Mouse (Mus musculus) retina, postnatal 1 day (tissue): ENCODE measurements around the gene Fam19a1.

ENCODE experiments used
- DNase-seq: peaks from one replicate; pipeline ENCODE4 v3.0.0-alpha.2; 2012

Gene Fam19a1

DNA sequence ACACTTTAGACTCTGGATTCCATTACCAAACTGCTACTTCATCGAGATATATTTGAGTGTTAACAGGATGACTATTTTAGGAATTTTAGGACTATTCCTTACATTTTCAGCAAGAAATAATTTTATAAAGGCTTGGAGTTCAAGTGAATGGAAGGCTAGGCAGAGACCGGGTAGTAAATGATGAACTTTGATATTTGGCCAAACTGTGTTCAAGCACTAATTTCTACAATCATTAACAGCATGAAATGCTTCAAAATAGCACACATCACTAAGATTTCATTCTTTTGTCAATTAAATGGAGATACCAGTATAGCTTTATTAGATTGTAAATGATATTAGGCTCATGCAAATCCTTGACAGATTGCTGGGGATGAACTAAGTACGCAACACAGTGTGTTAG is 329.0 kb downstream of the Fam19a1 start:
- no peak for DNase-seq

DNA sequence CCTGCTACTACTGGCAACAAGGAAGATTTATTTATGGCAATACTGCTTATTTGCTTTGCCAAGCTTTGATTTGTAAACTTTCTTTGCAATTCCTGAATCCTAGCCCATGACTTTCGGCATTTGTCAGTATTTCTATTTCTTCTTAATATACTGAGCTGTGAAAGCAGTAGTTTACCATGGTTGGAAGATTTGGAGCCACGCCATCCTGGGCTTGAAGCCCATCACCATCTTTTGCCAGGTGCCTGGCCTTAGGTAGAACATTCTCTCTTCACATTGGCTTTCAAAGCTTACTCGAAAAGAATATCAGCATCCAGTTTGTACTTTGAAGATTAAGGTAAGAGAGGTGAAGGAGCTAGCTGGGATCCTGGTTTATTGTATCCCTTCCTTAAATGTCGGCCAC is 334.5 kb downstream of the Fam19a1 start:
- DNase-seq = no peak

DNA sequence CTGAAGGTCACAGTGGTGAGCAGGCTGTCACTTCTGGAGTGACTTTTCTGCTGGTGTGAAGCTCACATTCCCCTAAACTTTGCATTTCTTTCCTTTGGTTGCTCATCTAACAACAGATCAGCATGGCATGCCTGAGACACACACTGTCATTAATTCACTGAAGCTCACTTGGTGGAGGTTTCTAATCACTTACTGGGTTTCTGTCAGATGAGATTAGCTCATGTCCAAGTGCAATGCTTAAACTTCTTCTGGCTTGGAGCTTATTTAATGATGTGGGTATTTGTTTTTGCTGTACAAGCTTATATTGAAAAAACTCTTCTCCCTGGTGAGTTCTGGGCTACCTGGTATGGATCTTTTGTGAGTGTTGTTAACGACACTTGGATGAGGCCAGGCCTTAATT is 343.3 kb downstream of the Fam19a1 start:
- peak; percentile 54 for DNase-seq

GRCm38 (mm10) chr6:96457590-96458259 is 344.8 kb downstream of the Fam19a1 start:
- DNase-seq = peak; percentile 31

DNA sequence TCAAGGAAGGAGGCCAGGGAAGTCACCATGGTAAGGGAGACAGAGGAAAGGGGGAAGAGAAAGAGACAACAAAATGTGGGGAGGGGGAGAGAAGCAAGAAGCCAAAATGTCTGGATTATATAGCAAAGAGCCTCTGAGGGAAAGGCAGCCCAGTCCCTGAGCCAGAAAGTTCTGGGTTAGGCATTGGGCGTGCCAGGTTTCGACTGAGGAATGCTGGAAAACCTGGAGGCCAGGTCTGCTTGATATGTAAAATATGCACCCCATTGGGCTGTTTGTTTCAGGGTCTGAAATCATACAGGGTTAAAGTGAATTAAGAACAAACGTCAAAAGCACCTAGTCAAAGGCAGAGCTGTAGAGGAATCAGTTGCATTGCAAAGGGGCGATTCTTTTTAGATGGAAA is 346.1 kb downstream of the Fam19a1 start:
- DNase-seq = no peak

DNA sequence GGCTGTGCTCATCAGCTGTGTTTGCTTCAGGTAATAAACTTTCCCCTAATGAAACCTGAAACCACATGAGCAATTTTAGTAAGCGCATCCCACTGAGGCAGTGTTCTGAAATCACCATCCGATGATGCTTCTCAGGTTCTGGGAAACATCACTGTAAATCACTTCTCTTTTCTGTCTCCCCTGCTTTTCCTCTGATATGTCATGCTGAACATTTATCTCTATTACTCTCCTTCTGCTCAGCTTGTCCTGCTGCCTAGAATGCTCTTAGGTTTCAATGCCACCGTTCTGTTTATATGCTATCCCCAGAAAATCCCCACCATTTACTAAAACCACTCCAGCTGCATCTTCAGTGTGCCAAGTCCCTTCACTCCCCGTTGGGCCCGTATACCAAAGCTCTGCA is 386.5 kb downstream of the Fam19a1 start:
- DNase-seq = no peak

- no peak for DNase-seq
Measured at GRCm38 (mm10) chr6:96541600-96541999, 428.6 kb downstream of the Fam19a1 start.

GRCm38 (mm10) chr6:96544832-96545231 is 431.9 kb downstream of the Fam19a1 start:
- peak; percentile 89 for DNase-seq

DNA sequence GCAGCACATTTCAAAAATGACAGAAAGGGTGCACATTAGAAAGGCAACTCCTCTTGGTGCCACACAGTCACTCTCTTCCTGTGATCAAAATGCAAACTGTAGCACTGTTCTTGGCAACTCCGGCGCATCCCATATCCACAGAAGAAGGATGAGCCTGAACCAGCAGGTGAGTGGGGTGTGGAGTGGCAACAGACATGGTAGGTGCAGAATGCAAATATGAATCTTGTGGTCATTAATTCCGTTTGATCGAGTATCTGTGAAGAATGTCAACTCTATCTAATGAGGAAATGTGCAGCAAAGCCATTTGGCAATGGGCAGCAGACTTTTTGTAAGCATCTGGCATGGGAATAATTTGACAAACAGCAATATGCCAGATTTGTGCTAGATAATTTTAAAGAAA is 437.5 kb downstream of the Fam19a1 start:
- no peak for DNase-seq

DNA sequence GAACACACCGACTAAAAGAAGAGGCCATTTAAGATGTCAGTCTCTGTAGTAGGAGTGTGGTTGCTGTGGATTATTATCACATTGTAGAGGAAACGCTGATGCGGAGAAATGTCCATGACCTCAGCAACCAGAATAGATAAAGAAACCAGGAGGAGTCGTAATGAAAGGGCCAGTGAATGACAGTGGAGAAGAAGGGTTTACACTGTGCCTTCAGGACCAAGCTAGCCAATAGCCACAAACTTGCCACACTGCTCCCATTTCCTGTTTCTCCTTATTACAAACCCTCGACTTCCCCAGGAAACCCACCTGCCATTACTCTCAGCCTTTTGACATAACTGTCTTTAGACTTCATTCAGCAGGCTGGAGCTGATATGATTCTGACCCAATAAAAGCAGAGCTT is 465.7 kb downstream of the Fam19a1 start:
- DNase-seq = no peak

DNA sequence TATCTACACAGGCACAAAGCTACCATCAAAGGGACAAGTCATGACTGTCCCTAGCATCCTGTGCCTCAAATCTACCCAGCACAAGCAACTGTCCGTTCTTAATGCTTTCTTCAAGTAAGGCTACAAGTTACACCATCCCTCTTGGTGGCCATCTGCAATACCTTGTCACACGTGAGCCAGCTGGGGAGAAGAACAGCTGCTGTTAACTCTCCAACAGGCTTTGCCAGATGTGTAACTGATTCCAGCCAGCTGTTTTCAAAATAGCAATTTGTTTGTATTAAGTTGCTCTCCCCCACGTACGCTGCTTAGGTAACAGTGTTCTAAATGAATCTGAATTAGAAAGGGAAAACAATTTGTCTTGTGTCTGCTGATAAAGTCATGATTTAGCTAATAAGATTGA is 467.8 kb downstream of the Fam19a1 start:
- no peak for DNase-seq

DNA sequence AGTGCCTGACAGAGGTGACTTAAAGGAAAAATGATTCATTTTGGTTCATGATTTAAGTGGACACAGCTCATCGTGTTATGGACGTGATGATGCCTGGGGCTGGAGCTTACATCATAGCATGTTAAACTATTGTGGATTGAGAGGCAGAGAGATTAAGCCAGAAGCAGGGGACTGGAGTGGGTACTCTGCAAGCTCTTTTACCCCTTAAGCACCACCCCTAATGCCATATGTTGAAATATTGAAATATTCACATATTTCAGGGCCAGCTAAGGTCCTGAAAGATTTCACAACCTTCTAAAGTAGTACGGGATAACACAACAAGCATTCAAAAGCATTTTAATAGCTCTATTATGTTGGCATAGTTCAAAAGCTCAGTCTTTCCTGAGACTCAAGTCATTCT is 468.2 kb downstream of the Fam19a1 start:
- no peak for DNase-seq

DNA sequence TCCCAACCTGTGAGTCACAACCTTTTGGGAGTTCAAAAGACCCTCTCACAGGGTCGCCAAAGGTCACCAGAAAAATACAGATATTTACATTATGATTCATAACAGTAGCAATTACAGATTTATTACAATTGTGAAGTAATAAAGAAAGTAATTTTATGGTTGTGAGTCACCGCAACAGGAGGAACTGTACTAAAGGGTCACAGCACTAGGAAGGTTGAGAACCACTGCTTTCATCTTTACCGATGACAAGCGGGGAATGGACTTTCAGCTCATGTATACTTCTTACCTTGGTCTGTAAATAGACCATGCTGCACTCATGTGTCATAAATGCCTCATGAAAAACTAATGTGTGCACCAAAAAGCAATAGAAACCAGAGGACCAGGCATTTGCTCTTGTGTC is 474.5 kb downstream of the Fam19a1 start:
- DNase-seq = no peak

- DNase-seq = peak; percentile 21
Measured at GRCm38 (mm10) chr6:96593031-96593430, 480.1 kb downstream of the Fam19a1 start.

DNA sequence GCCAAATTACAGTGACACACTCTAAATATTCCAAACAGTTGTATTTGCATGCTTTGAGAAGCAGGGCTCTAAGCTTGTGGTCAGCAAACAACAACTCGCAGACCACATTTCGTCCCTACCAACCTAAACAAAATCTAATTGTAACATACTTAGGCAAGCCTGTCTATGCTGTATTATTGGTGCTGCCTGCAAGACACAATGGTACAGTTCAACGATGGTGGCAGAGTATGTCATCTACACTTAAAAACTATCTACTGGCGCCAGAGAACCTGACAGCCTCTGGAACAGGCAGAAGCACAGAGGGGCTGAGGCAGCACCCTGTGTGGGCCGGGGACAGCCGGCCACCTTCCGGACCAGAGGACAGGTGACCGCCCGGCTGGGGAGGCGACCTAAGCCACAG is 482.2 kb downstream of the Fam19a1 start:
- no peak for DNase-seq

- no peak for DNase-seq
Measured at GRCm38 (mm10) chr6:96624196-96624595, 511.2 kb downstream of the Fam19a1 start.

- peak; percentile 88 for DNase-seq
Measured at GRCm38 (mm10) chr6:96631518-96631917, 518.6 kb downstream of the Fam19a1 start.

- peak; percentile 10 for DNase-seq
Measured at GRCm38 (mm10) chr6:96632243-96632642, 519.3 kb downstream of the Fam19a1 start.

DNA sequence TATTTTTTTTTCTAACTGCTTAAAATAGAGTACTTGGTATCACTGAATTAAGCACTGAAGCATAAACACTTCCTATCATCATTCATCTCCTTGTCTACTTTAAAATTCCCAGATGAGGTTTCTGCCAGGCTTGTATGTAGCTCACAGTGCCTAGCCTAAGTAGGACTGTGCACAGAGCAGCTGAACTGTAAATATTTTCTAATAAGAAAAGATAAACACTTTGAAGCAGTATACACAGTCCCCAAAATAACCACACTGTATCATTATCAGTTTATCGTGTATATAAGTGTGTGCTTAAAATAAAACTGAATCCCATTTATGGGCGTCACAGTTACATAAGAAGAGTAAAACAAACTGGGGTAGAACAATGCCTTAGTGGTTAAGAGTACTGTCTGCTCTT is 522.7 kb downstream of the Fam19a1 start:
- no peak for DNase-seq

- no peak for DNase-seq
Measured at GRCm38 (mm10) chr6:96648742-96649141, 535.8 kb downstream of the Fam19a1 start.

DNA sequence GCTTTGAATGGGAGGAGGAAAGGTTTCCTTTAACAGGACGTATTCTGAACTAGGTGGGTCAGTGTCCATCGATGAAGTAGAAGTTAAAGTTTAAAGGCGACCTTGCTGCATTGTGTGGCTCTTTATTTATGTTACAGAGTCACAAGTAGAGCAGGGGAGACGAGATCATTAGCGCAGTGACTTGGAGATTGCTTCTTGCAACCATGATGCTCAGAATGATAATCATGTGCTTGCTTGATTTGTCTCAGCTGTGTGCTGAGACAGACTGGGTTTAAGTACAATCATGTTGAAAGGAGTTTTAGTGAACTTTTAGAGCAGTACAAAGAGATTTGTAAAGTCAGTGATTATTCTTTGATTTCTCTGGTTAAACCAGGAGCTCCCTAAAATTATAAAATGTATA is 536.3 kb downstream of the Fam19a1 start:
- no peak for DNase-seq

DNA sequence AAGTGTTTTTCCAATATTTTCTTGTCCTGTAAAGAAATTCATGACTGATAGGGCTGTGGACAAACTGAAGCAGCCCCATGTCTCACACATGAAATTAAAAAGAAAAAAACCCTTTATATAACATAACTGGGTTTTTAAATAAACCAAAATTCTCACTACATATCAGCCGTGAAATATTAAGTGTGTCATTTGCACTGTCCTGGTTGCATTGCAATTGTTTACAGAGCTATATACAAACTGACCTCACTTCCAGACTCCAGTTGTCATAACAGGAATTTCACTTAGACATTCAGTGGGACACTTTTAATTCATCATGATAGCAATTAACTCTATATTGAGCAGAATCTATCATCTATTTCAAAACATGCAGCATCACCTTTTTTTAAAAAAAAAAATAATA is 553.4 kb downstream of the Fam19a1 start:
- DNase-seq = no peak

DNA sequence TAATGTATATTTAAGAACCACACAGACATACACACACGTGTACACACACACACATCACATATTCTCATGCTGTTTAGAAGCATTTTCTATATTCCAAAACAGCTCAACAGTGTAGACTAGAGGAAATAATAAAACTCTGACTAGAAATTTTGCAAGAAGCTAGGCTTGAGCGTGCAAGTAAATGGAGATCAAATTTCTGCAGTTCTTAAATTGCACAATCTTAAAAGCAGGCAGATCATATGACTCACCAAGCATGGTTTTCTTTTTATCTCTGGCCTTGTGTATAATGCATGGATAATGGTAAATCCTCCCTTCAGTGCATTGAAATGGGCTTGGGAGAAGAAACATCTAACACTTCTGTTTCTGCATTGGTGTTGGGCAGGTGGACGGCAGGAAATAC is 564.9 kb downstream of the Fam19a1 start:
- DNase-seq = no peak
